Mouse (Mus musculus) liver, embryonic 14 days (tissue): ENCODE data around the gene Ahcy. TPM values are rescaled to one million over a fixed set of nuclear protein-coding genes. Genes with fewer than 3 reads are reported as not detected.

Experiments
- polyA plus RNA-seq: library from polyadenylated mRNA; depleted of rRNA; stranded (reverse); fragments of >200 nt; gene quantifications from 2 replicates; pipeline ENCODE4 v1.2.3, GENCODE M21; 2012; rRNA removed

Ahcy gene
- polyA plus RNA-seq = 81.4 and 95.7 TPM in 2 replicates

DNA sequence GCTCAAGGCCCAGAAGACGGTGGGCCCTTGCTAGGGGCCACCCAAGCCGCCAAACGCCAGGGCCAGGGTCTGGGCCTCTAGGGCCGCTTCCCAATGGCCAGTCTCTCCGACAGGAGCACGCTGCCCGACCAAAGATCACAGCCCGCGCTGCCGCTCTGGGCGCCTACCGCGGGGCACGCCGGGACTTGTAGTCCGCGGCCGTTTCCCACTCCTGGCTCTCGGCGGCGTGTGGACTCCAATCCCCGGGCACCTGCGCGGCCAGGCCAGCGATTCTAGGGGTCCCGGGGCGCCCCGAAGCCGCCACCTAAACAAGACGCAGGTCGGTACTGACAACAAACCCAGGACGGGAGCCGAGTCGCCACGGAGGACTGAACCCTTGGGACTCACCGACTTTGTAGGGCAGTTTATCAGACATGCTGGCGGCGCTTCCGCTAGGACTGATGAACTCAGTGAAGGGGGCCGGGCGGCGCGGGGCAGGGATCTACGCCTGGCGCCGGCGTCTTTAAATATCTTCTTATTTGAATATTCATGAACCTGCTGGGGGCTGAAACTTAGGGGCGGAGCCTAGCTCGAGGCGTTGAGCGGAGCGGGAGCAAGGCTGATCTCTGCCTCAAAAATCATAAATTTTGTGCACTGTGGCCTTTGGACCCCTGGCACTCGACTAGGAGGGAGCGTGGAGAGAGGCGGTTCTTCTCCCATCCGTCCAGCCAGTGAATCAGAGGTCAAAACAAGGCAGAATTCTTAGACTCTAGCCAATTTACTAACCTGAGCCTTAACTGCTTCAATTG, at the start of gene Ahcy:
TSS of gene Ahcy (minus strand) at position 520 of the 788 bp plus-strand sequence.

DNA sequence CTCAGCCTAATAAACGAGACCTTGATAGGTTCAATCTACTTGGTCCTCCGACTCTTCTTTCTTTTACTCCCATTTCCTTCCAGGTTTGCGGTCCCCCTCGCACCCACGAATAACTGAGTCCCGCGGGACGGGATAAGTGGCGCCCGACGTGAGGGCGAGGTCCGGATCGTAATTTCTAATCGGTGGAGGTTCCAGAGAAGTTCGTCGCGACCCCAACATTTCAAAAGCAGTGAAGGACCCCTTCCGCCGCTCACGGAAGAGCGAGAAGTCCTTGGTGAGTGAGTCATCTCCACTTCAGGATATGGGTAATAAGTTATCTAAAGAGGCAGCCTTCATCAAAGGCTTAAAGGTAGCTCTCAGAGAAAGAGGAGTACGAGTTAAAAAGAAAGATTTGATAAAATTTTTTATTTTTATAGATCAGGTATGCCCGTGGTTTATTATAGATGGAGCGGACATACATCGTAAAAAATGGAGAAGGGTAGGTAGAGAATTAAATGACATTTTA, 56.0 kb downstream of the Ahcy start, which contains the start of gene Gm14226:
TSS of gene Gm14226 (plus strand) at position 16 of the 505 bp plus-strand sequence.

Other genes with a start within 250 kb of the Ahcy start
- gene Eif2s2, start 181.6 kb downstream of the Ahcy start, polyA plus RNA-seq = 59.1 and 68.7 TPM in 2 replicates
- 0.06 and 0.15 TPM in 2 replicates for gene Gm14226, start 56.2 kb downstream of the Ahcy start, polyA plus RNA-seq
- gene Itch, start 59.0 kb upstream of the Ahcy start, polyA plus RNA-seq = 6.3 and 7.8 TPM in 2 replicates
- gene Dynlrb1, start 162.0 kb upstream of the Ahcy start, polyA plus RNA-seq = 183 and 192 TPM in 2 replicates
- 7.2 TPM in 2 replicates for gene Map1lc3a, start 201.8 kb upstream of the Ahcy start, polyA plus RNA-seq